Mouse (Mus musculus) MEL (cell line): ENCODE results near the gene Gtf2h5. TPM values are rescaled to one million over a fixed set of nuclear protein-coding genes. Genes with fewer than 3 reads are reported as not detected.

Experiments used
- DNase-seq: peaks from one replicate; pipeline ENCODE4 v3.0.0; 2011; ENCODE audit warnings: low read depth, low spot score
- H3K27ac ChIP-seq: 2 replicates; pipeline ENCODE4 v1.5.1; 2012; ENCODE audit warnings: low read depth, mild to moderate bottlenecking, control low read depth, low read length, moderate library complexity; ENCODE audit not compliant: control insufficient read depth
- H3K27me3 ChIP-seq, 2 experiments: fragments of 150-350 bp in 1 of 2; sonication (generic) in 1 of 2; 2 replicates each; pipeline ENCODE4 v1.6.1; 2012; ENCODE audit warnings: low read length in 2 of 2, mild to moderate bottlenecking in 2 of 2, improper control_type of control experiment in 1 of 2, moderate library complexity in 1 of 2; ENCODE audit not compliant: insufficient read depth in 2 of 2, control insufficient read depth in 1 of 2
- H3K36me3 ChIP-seq, 2 experiments: 2 replicates each; pipeline ENCODE4 v1.6.1; 2012 to 2014; ENCODE audit warnings: low read length in 2 of 2, improper control_type of control experiment in 1 of 2, inconsistent platforms in 1 of 2, mild to moderate bottlenecking in 1 of 2; ENCODE audit not compliant: insufficient read depth in 2 of 2, control insufficient read depth in 1 of 2
- H3K4me1 ChIP-seq, 2 experiments: fragments of 150-350 bp in 1 of 2; sonication (generic) in 1 of 2; 2 replicates each; pipeline ENCODE4 v1.6.1; 2012; ENCODE audit warnings: low read length in 2 of 2, improper control_type of control experiment in 1 of 2, mild to moderate bottlenecking in 1 of 2; ENCODE audit not compliant: insufficient read depth in 2 of 2, control insufficient read depth in 1 of 2
- H3K4me3 ChIP-seq, 2 experiments: fragments of 150-350 bp in 1 of 2; sonication (generic) in 1 of 2; 2 replicates each; pipeline ENCODE4 v1.5.1; 2012; ENCODE audit warnings: low read depth in 2 of 2, low read length in 2 of 2, mild to moderate bottlenecking in 2 of 2, moderate library complexity in 2 of 2, control low read depth in 1 of 2, improper control_type of control experiment in 1 of 2; ENCODE audit not compliant: control insufficient read depth in 1 of 2, insufficient read depth in 1 of 2
- H3K79me2 ChIP-seq: 2 replicates; pipeline ENCODE4 v1.6.1; 2012; ENCODE audit warnings: mild to moderate bottlenecking, low read length, moderate library complexity; ENCODE audit not compliant: control insufficient read depth, poor library complexity, insufficient read depth
- H3K9ac ChIP-seq: 2 replicates; pipeline ENCODE4 v1.6.1; 2012; ENCODE audit warnings: low read depth, mild to moderate bottlenecking, control low read depth, low read length, moderate library complexity; ENCODE audit not compliant: control insufficient read depth, poor library complexity, severe bottlenecking
- H3K9me3 ChIP-seq: fragments of 150-350 bp; sonication (generic); replicated peaks from 2 replicates; pipeline ENCODE4 v1.6.1; 2012; ENCODE audit warnings: mild to moderate bottlenecking, low read length, improper control_type of control experiment, moderate library complexity; ENCODE audit not compliant: insufficient read depth
- BHLHE40 ChIP-seq: IDR thresholded peaks from 2 replicates; pipeline ENCODE4 v1.6.1; 2012; ENCODE audit warnings: low read depth, mild to moderate bottlenecking, inconsistent platforms, low read length, improper control_type of control experiment, borderline replicate concordance
- CHD1 ChIP-seq: IDR thresholded peaks from 2 replicates; pipeline ENCODE4 v1.6.1; 2012; ENCODE audit warnings: low read depth, mild to moderate bottlenecking, inconsistent platforms, low read length, improper control_type of control experiment
- ELF1 ChIP-seq: IDR thresholded peaks from 2 replicates; pipeline ENCODE4 v1.6.1; 2014; ENCODE audit warnings: low read depth, mild to moderate bottlenecking, inconsistent platforms, low read length, improper control_type of control experiment, moderate library complexity
- EP300 ChIP-seq, 2 experiments: IDR thresholded peaks; 2 replicates each; pipeline ENCODE4 v1.6.1; 2011; ENCODE audit warnings: improper control_type of control experiment in 2 of 2, low read length in 2 of 2, low read depth in 1 of 2, mild to moderate bottlenecking in 1 of 2
- ETS1 ChIP-seq: IDR thresholded peaks from 2 replicates; pipeline ENCODE4 v1.6.1; 2012; ENCODE audit warnings: low read depth, mild to moderate bottlenecking, inconsistent platforms, low read length, improper control_type of control experiment, moderate library complexity
- GABPA ChIP-seq: IDR thresholded peaks from 2 replicates; pipeline ENCODE4 v1.6.1; 2012; ENCODE audit warnings: low read depth, mild to moderate bottlenecking, inconsistent platforms, low read length, improper control_type of control experiment, moderate library complexity
- GATA1 ChIP-seq: IDR thresholded peaks from 2 replicates; pipeline ENCODE4 v1.6.1; 2011; ENCODE audit warnings: low read depth, low read length, improper control_type of control experiment
- JUND ChIP-seq: IDR thresholded peaks from 2 replicates; pipeline ENCODE4 v1.6.1; 2011; ENCODE audit warnings: low read depth, mild to moderate bottlenecking, improper control_type of control experiment, low read length
- KAT2A ChIP-seq: conservative IDR thresholded peaks from 2 replicates; pipeline ENCODE4 v1.6.1; 2012; ENCODE audit warnings: low read depth, low read length, improper control_type of control experiment, inconsistent platforms
- MAX ChIP-seq: IDR thresholded peaks from 2 replicates; pipeline ENCODE4 v1.6.1; 2011; ENCODE audit warnings: low read length, improper control_type of control experiment
- MAZ ChIP-seq: IDR thresholded peaks from 2 replicates; pipeline ENCODE4 v1.6.1; 2012; ENCODE audit warnings: low read depth, mild to moderate bottlenecking, inconsistent platforms, low read length, improper control_type of control experiment
- MEF2A ChIP-seq: IDR thresholded peaks from 2 replicates; pipeline ENCODE4 v1.6.1; 2014; ENCODE audit warnings: low read depth, mild to moderate bottlenecking, inconsistent platforms, low read length, improper control_type of control experiment; ENCODE audit not compliant: poor library complexity, insufficient replicate concordance, severe bottlenecking; ENCODE audit errors: extremely low read depth
- MXI1 ChIP-seq: IDR thresholded peaks from 2 replicates; pipeline ENCODE4 v1.6.1; 2011; ENCODE audit warnings: mild to moderate bottlenecking, low read depth, low read length, improper control_type of control experiment
- MYB ChIP-seq: IDR thresholded peaks from 2 replicates; pipeline ENCODE4 v1.6.1; 2011; ENCODE audit warnings: mild to moderate bottlenecking, low read depth, low read length, improper control_type of control experiment
- MYC ChIP-seq: IDR thresholded peaks from 2 replicates; pipeline ENCODE4 v1.6.1; 2011; ENCODE audit warnings: low read depth, mild to moderate bottlenecking, low read length, improper control_type of control experiment, moderate library complexity
- POLR2A ChIP-seq, 2 experiments: IDR thresholded peaks; 2 replicates each; pipeline ENCODE4 v1.6.1; 2011 to 2012; ENCODE audit warnings: low read length in 2 of 2, mild to moderate bottlenecking in 2 of 2, control low read depth in 1 of 2, improper control_type of control experiment in 1 of 2, low read depth in 1 of 2, moderate library complexity in 1 of 2; ENCODE audit not compliant: control insufficient read depth in 1 of 2, insufficient read depth in 1 of 2, poor library complexity in 1 of 2
- RAD21 ChIP-seq: IDR thresholded peaks from 2 replicates; pipeline ENCODE4 v1.6.1; 2011; ENCODE audit warnings: mild to moderate bottlenecking, low read depth, low read length, improper control_type of control experiment
- RCOR1 ChIP-seq: IDR thresholded peaks from 2 replicates; pipeline ENCODE4 v1.6.1; 2012; ENCODE audit warnings: low read depth, mild to moderate bottlenecking, inconsistent platforms, low read length, improper control_type of control experiment
- SIN3A ChIP-seq: IDR thresholded peaks from 2 replicates; pipeline ENCODE4 v1.6.1; 2012; ENCODE audit warnings: low read length, improper control_type of control experiment, inconsistent platforms
- SMC3 ChIP-seq: IDR thresholded peaks from 2 replicates; pipeline ENCODE4 v1.6.1; 2011; ENCODE audit warnings: low read depth, low read length, improper control_type of control experiment
- TAL1 ChIP-seq: IDR thresholded peaks from 2 replicates; pipeline ENCODE4 v1.6.1; 2012; ENCODE audit warnings: mild to moderate bottlenecking, inconsistent platforms, low read length, moderate library complexity, mixed read lengths
- TCF12 ChIP-seq: IDR thresholded peaks from 2 replicates; pipeline ENCODE4 v1.6.1; 2014; ENCODE audit warnings: low read depth, mild to moderate bottlenecking, inconsistent platforms, low read length, improper control_type of control experiment, moderate library complexity
- UBTF ChIP-seq: IDR thresholded peaks from 2 replicates; pipeline ENCODE4 v1.6.1; 2012; ENCODE audit warnings: low read depth, mild to moderate bottlenecking, inconsistent platforms, low read length, improper control_type of control experiment, moderate library complexity, borderline replicate concordance; ENCODE audit not compliant: insufficient read depth
- ZC3H11A ChIP-seq: IDR thresholded peaks from 2 replicates; pipeline ENCODE4 v1.6.1; 2012; ENCODE audit warnings: low read depth, mild to moderate bottlenecking, inconsistent platforms, low read length, improper control_type of control experiment
- ZMIZ1 ChIP-seq: IDR thresholded peaks from 2 replicates; pipeline ENCODE4 v1.6.1; 2012; ENCODE audit warnings: low read depth, mild to moderate bottlenecking, inconsistent platforms, low read length, improper control_type of control experiment, moderate library complexity
- ZNF384 ChIP-seq: IDR thresholded peaks from 2 replicates; pipeline ENCODE4 v1.6.1; 2012; ENCODE audit warnings: low read depth, mild to moderate bottlenecking, inconsistent platforms, low read length, improper control_type of control experiment
- polyA plus RNA-seq, 2 experiments: library from polyadenylated mRNA; stranded (reverse) in 1 of 2; unstranded in 1 of 2; fragments of >175 nt in 1 of 2; fragments of >200 nt in 1 of 2; gene quantifications; 2 replicates each; pipeline versions ENCODE4 v1.2.1 to v1.2.4; 2012; ENCODE audit warnings: low replicate concordance in 2 of 2, low read depth in 1 of 2; ENCODE audit not compliant: insufficient read length in 2 of 2, insufficient read depth in 1 of 2, missing spikeins in 1 of 2
- total RNA-seq: library from RNA; depleted of rRNA; stranded (reverse); fragments of 300-350 nt; gene quantifications from 2 replicates; pipeline ENCODE4 v1.2.3, GENCODE M21; 2012

Gtf2h5 gene
- total and polyA plus RNA-seq, 3 experiments: 78.3 to 90.9 TPM; not detected in 1

DNA sequence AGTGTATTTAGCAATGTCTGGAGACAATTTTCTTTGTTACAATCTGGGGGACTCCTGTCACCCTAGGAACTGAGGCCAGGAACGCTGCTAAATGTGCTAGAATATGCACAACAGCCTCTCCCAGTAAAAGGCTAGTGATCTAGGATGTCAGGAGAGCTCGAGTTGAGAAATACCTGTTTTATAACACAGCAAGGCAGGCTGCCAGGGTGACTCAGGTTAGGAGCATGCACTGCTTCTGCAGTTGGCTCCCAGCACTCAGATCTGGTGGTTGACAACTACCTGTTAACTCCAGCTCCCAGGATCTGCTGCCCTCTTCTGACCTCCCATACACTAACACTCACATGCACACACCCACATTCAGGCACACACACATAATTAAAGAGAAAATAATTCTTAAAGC is 13.6 kb upstream of the Gtf2h5 start:
- peaks cover 0 to 4% of the 10 kb centered on the region in 2 experiments; a peak in 2 of 4 replicates for H3K4me1 ChIP-seq
- H3K9ac ChIP-seq: no peak overlapping the region
- no peaks in the 10 kb centered on the region for H3K79me2 ChIP-seq
- no peak overlapping the region for H3K27ac ChIP-seq
- H3K27me3 ChIP-seq: no peaks in the 10 kb centered on the region
- H3K9me3 ChIP-seq: no peaks in the 10 kb centered on the region
- no peak for DNase-seq
- TF ChIP-seq MYB: no peak
- TF ChIP-seq ELF1: no peak
- no peak for TF ChIP-seq UBTF
- no peak for TF ChIP-seq GABPA
- TF ChIP-seq SIN3A: no peak
- no peak for TF ChIP-seq TCF12
- TF ChIP-seq CHD1: no peak
- TF ChIP-seq MAZ: no peak
- no peak for TF ChIP-seq POLR2A (IDR thresholded peaks at IDR 0.05; ENCODE audit: control insufficient read depth in 1 of 2, insufficient read depth in 1 of 2, low read depth in 1 of 2, low read length in 2 of 2, poor library complexity in 1 of 2)
- no peak for TF ChIP-seq KAT2A
- no peak for TF ChIP-seq ZNF384
- no peak for TF ChIP-seq MYC
- TF ChIP-seq ZC3H11A: no peak
- no peak for TF ChIP-seq ETS1
- TF ChIP-seq ZMIZ1: no peak
- TF ChIP-seq TAL1: no peak
- H3K4me3 ChIP-seq: no peak overlapping the region
- H3K36me3 ChIP-seq: peaks cover 0 to 2% of the 10 kb centered on the region in 2 experiments; a peak in 2 of 4 replicates

DNA sequence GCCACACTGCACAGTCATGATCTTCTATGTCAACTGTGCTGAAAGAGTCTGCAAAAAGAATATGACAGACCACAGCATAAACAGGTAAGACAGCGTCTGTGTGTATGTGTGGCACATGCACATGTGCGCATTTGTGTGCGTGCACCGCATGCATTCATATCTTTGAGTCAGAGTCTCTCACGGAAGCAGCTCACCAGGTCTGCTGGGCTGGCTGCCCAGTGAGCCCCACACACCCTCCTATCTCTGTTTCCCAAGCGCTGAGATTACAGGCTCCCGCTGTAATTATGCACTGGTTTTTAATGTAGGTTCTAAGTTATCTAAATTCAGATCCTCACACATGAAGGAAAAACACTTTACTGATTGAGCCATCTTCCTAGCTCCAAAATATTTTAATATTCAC is 12.0 kb upstream of the Gtf2h5 start:
- no peak overlapping the region for H3K4me3 ChIP-seq
- peaks cover 0 to 2% of the 10 kb centered on the region in 2 experiments; a peak in 2 of 4 replicates for H3K36me3 ChIP-seq
- H3K27ac ChIP-seq: no peak overlapping the region
- no peaks in the 10 kb centered on the region for H3K79me2 ChIP-seq
- no peaks in the 10 kb centered on the region for H3K27me3 ChIP-seq
- TF ChIP-seq MAX (peak; percentile 71), MXI1 (peak; percentile 73), TCF12 (0 out of 2 replicates have a peak, but pooled peaks have one; percentile 42), EP300 (IDR thresholded peaks at IDR 0.05; ENCODE audit: low read depth in 1 of 2, low read length in 2 of 2) (peak; percentile 65 to 68), KAT2A (no peak), GATA1 (peak; percentile 64), SIN3A (0 out of 2 replicates have a peak, but pooled peaks have one; percentile 21), BHLHE40 (0 out of 2 replicates have a peak, but pooled peaks have one; percentile 45), RCOR1 (peak; percentile 98), SMC3 (no peak), ETS1 (peak; percentile 44; the same call in 1 of the 2 replicates), JUND (no peak), GABPA (no peak), RAD21 (no peak), MYC (peak; percentile 70; the same call in 1 of the 2 replicates), ZC3H11A (no peak), MEF2A (no peak)
- peak; percentile 61 for DNase-seq
- no peaks in the 10 kb centered on the region for H3K9me3 ChIP-seq
- H3K9ac ChIP-seq: no peak overlapping the region
- peaks cover 0 to 4% of the 10 kb centered on the region in 2 experiments; a peak in 2 of 4 replicates for H3K4me1 ChIP-seq
